Mouse (Mus musculus) gastrocnemius, postnatal 4 days (tissue): Measurements from ENCODE around the gene Lrat. TPM values are rescaled to one million over a fixed set of nuclear protein-coding genes. Genes with fewer than 3 reads are reported as not detected.

Experiments
- DNase-seq, 2 experiments: peaks; one replicate each; pipeline ENCODE4 v3.0.0; 2021 to 2022; ENCODE audit warnings: low spot score in 2 of 2, mixed read lengths in 2 of 2
- long read RNA-seq, 2 experiments: library from polyadenylated mRNA; stranded (forward); transcript quantifications; one replicate each; pipeline ENCODE4 v2.0.0; 2021
- total RNA-seq, 2 experiments: library from RNA; stranded (reverse); gene quantifications; 2 replicates each; pipeline ENCODE4 v1.2.3; 2021

Gene Lrat
- total RNA-seq, result under 1 TPM; 0.15 to 0.18 TPM
- long read RNA-seq, experiment 1, partial matches to known transcripts, result 0 of 1 reads
- long read RNA-seq, experiment 1, other reads (novel, unspliced or antisense), result 1 of 1 reads
- long read RNA-seq, experiment 2, result 0 reads

GRCm38 (mm10) chr3:82903613-82904205 is at the start of gene Lrat:
Gene Lrat (minus strand): TSS chr3:82903973.
- DNase-seq, result no peak

GRCm38 (mm10) chr3:82952173-82952962 is 48.6 kb upstream of the Lrat start:
- no peak for DNase-seq

- DNase-seq, result no peak
Measured at GRCm38 (mm10) chr3:82950639-82951038, 46.9 kb upstream of the Lrat start.

DNA sequence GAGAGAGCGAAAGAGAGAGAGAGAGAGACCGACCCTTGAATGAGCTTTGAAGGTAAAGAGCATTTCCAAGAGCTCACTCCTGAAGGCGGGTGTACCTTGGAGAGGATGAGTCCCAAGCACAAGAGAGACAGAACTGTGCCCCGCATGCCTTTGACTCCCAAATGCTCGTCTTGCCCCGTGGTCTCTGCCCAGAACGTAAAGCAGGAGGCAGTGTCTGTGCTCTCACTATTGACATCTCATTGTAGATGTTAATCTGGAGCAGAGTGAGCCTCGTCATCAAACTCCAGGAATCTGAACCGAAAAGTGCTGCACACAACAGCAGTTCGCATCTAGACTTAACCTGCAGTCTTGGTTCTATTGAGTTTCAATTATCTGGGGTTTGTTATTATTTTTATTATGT is 46.4 kb upstream of the Lrat start:
- DNase-seq, result no peak

GRCm38 (mm10) chr3:82946375-82947107 is 42.8 kb upstream of the Lrat start:
- DNase-seq, result no peak

DNA sequence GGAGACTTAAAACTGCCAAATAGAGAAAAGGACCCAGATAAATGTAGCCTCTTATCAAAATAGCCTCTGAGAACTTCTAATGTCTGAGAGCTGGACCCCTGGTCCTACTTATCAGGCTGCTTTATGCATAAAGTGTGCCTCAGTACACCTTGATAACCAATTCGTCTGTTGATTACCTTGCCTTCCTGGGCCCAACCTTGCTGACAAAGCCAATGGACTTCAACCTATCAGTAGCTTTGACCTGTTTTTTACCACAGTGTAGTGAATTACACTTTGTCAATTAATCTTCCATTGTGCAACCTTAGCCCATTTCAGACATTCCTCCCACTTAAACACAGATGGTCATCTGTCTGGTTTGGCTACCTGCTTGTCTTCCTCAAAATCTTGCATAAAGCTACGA is 24.1 kb upstream of the Lrat start:
- DNase-seq, result no peak

DNA sequence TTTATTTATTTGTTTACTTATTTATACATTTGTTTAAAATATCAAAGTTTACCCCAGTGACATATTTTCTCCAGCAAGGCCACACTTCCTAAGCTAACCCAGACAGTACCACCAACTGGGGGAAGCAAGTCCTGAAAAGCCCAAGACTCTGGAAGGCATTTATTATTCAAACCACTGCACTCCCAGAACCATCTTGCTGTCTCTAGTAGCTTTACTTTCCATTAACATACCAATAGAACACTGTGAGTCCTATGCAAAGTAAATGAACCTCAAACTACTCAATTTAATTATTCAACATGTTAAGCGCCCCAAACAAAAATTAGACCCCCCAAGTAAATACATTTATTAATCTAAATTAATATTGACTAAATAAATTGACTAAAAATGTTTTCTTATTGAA is 11.9 kb upstream of the Lrat start:
- DNase-seq, result no peak

- no peak for DNase-seq
Measured at GRCm38 (mm10) chr3:82908671-82909070, 4.9 kb upstream of the Lrat start.

- peak in 1 of 2 experiments; percentile 10 for DNase-seq
Measured at GRCm38 (mm10) chr3:82904211-82904908, 587 bp upstream of the Lrat start.

GRCm38 (mm10) chr3:82902757-82903612 is 788 bp downstream of the Lrat start:
- no peak for DNase-seq

- DNase-seq, result no peak
Measured at GRCm38 (mm10) chr3:82888842-82889241, 14.9 kb downstream of the Lrat start.

DNA sequence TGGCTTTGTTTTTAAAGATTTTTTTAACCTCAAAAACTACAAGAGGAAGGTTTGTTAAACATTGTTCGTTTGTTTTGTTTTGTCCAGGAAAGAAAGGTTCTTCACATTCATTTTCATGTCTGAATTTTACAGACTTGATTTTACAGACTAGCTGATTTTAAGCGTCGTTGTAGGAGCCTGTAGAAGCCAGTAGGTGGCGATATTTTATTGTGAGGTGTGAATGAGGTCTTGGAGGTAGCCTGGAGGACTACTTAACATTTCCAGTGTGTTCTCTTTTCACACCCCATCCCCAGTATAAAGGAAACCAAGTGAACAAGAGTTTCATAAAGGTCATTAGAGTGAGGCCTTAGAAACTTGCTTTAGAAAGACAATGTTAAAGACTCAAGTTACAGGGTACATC is 26.5 kb downstream of the Lrat start:
- no peak for DNase-seq

- peak; percentile 83 to 90 for DNase-seq
Measured at GRCm38 (mm10) chr3:82876372-82876739, 27.4 kb downstream of the Lrat start, which contains the start of gene Rbm46. Gene Rbm46 (minus strand): TSS chr3:82876483.

DNA sequence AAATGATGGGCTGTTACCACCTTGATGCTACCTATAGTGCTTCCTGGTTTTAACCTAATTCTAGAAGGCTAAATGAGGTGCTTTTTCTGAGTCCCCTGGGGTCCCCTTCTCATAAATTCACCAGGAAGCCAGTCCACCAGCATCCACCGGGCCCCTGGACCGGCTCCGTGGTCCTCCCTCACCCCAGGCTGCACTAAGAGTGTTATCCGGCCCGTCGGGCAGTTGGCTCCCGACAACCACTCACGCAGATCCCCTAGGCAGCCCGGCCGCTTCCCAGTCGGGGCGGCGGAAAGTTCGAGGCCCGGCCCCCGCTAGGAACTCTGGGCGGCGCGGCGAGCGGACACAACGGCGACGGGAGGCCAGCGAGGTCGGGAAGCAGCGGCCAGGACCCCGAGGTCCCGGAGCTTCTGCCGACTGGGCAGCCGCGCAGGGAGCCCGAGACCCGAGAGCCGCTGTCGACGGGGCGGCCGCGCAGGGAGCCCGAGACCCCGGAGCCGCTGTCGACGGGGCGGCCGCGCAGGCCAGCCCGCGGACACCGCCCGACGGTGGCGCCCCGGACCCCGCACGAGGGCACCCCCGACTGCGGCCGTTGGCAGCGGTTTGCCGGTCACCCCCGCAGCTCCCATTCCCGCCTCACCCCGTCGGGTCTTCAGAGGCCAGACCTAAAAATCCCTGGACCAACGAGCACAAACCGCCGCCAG is 28.0 kb downstream of the Lrat start:
- peak in 1 of 2 experiments; percentile 18 for DNase-seq

GRCm38 (mm10) chr3:82857414-82858077 is 46.2 kb downstream of the Lrat start:
- DNase-seq, result no peak
